Mouse (Mus musculus) kidney, adult 2 months (tissue): ENCODE measurements at regions not wholly inside any gene's neighbourhood (a gene's known extent, or its start where the extent isn't known, plus 50 kb on each side); places are given as distances from the start of the nearest gene placed in this dataset.

Source experiments
- DNase-seq: peaks from one replicate; pipeline ENCODE4 v3.0.0; 2021
- H3K27ac ChIP-seq: fragments of 200-500 bp; 2 replicates; pipeline ENCODE4 v1.5.1; 2012; ENCODE audit warnings: low read depth, low read length, control low read depth, inconsistent platforms; ENCODE audit not compliant: insufficient read depth
- H3K27me3 ChIP-seq: fragments of 200-500 bp; replicated peaks from 2 replicates; pipeline ENCODE4 v1.6.1; 2012; ENCODE audit warnings: mild to moderate bottlenecking, moderate library complexity, low read length, inconsistent platforms; ENCODE audit not compliant: control insufficient read depth, insufficient read depth
- H3K36me3 ChIP-seq: fragments of 200-500 bp; 2 replicates; pipeline ENCODE4 v1.6.1; 2012; ENCODE audit warnings: mild to moderate bottlenecking, moderate library complexity, low read length, inconsistent platforms; ENCODE audit not compliant: control insufficient read depth, insufficient read depth
- H3K4me1 ChIP-seq: fragments of 200-500 bp; 2 replicates; pipeline ENCODE4 v1.6.1; 2011; ENCODE audit warnings: low read length; ENCODE audit not compliant: control insufficient read depth, insufficient read depth
- H3K4me3 ChIP-seq: fragments of 200-500 bp; 2 replicates; pipeline ENCODE4 v1.5.1; 2011; ENCODE audit warnings: mild to moderate bottlenecking, low read depth, low read length, control low read depth; ENCODE audit not compliant: insufficient read depth
- CTCF ChIP-seq: fragments of 200-500 bp; conservative IDR thresholded peaks from 2 replicates; pipeline ENCODE4 v1.5.1; 2011; ENCODE audit warnings: low read depth, mild to moderate bottlenecking, control low read depth, low read length, moderate library complexity, mixed read lengths; ENCODE audit not compliant: insufficient read depth, insufficient read length
- POLR2A ChIP-seq: fragments of 200-500 bp; IDR thresholded peaks from one replicate; pipeline ENCODE4 v1.6.1; 2011; ENCODE audit warnings: low read depth, low read length, control low read depth
- WGBS: fragments of 180-500 bp; shearing (Covaris S2); methylation state at CpG from one replicate; pipeline ENCODE4 v1.1.7; 2018; 5-methylcytosine and 5-hydroxymethylcytosine counted together

- Histone ChIP-seq H3K36me3 (no peaks in the 10 kb centered on the region), H3K4me3 (no peak overlapping the region), H3K27me3 (no peaks in the 10 kb centered on the region), H3K4me1 (no peaks in the 10 kb centered on the region), H3K27ac (no peak overlapping the region)
- DNase-seq, result peak; percentile 10
- TF ChIP-seq POLR2A (no peak), CTCF (no peak)
- 61% methylated on average over 8 of the region's 8 CpGs for WGBS
These were observed 63.8 kb upstream of the Itga11 start for GRCm38 (mm10) chr9:62613806-62614205.

- Histone ChIP-seq H3K4me1 (no peaks in the 10 kb centered on the region), H3K27ac (no peak overlapping the region), H3K27me3 (no peaks in the 10 kb centered on the region), H3K36me3 (no peaks in the 10 kb centered on the region), H3K4me3 (no peak overlapping the region)
- 75% methylated on average over 4 of the region's 4 CpGs for WGBS
- no peak for DNase-seq
- no peak for TF ChIP-seq CTCF
- TF ChIP-seq POLR2A, result no peak
These were observed 62.7 kb upstream of the Itga11 start for GRCm38 (mm10) chr9:62614950-62615349.

GRCm38 (mm10) chr9:62615799-62616198 lies 61.8 kb upstream of the Itga11 start:
- Histone ChIP-seq H3K36me3 (no peaks in the 10 kb centered on the region), H3K27ac (no peak overlapping the region), H3K4me3 (no peak overlapping the region), H3K4me1 (no peaks in the 10 kb centered on the region), H3K27me3 (no peaks in the 10 kb centered on the region)
- 92% methylated on average over 1 of the region's 1 CpGs for WGBS
- DNase-seq, result no peak
- TF ChIP-seq CTCF, result no peak
- no peak for TF ChIP-seq POLR2A

GRCm38 (mm10) chr9:62618994-62619393 lies 58.6 kb upstream of the Itga11 start:
- no peaks in the 10 kb centered on the region for H3K36me3 ChIP-seq
- TF ChIP-seq POLR2A (no peak), CTCF (no peak)
- WGBS, result 94% methylated on average over 1 of the region's 1 CpGs
- no peaks in the 10 kb centered on the region for H3K4me1 ChIP-seq
- DNase-seq, result no peak
- H3K4me3 ChIP-seq, result no peak overlapping the region
- no peak overlapping the region for H3K27ac ChIP-seq
- H3K27me3 ChIP-seq, result no peaks in the 10 kb centered on the region

DNA sequence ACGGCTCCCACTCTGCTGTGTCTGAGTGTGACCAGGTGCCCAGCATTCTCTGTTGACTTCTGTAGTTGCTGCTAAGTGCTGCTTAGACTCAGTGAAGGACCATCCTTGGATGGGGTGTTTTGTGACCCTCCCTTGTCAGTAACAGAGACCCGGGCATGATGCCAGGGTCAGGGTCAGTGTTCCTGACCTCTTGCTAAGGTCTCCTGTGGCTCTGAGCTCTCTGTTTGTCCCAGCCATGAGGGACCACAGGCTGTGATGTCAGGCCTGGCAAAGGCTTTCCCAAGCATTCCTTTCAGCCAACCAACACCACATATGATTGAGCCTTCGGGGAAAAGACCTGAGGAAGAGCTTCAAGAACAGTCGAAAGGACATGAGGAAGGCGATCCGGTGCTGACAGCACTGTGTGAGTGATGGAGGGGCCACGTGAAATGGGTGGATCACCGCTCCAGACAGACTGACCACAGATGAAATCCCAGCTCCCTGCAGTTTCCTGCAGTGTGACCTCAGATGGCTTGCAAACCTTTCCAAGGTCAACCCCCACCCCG lies 56.7 kb upstream of the Itga11 start:
- no peaks in the 10 kb centered on the region for H3K4me1 ChIP-seq
- no peak for DNase-seq
- H3K36me3 ChIP-seq, result no peaks in the 10 kb centered on the region
- TF ChIP-seq POLR2A, result no peak
- no peak for TF ChIP-seq CTCF
- 72% methylated on average over 9 of the region's 9 CpGs for WGBS
- H3K4me3 ChIP-seq, result no peak overlapping the region
- no peak overlapping the region for H3K27ac ChIP-seq
- H3K27me3 ChIP-seq, result no peaks in the 10 kb centered on the region

DNA sequence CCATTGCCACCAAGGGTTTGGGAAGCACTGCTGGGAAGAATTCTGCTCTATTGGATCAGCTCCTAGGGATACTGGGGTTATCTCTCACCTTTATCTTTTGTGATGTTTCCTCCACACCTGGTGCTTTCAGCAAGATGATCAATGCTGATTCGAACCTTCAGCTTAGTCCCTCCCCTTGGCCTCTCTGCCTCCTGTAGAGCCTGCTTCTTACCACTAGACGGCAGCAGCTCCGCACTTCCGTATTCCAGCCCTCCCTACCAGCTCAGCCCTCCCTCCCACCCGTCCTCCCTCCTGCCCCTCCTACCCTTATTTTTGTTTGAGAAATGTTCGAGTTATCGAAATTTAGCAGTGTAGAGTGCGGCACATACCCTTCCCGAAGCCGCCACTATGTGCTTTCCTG lies 55.5 kb upstream of the Itga11 start:
- TF ChIP-seq POLR2A, result no peak
- peak; percentile 48; the same call in 1 of the 2 replicates for TF ChIP-seq CTCF
- 62% methylated on average over 10 of the region's 10 CpGs for WGBS
- no peak for DNase-seq

DNA sequence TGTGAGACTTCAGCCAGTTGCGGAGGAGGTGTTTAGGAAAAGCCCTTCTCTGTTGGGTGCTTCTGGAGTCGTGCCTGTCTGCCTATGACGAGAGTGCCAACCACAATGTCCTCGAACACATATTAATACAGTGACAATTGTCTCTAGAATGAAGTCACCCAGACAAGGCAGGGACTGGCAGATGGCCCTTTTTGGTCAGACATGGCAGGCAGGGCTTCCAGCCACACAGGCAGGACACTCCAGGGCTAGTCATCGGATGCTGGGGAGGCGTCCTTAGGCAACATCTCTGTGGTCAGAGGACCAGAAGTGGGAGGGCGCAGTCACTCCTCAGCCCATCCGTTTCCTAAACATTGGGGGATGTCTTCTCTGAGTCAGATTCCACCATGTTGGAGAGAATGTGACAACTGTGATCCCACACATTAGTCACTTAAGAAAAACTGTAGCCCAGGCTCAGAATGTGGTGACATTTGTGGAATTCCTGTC lies 53.0 kb upstream of the Itga11 start:
- H3K4me1 ChIP-seq, result no peaks in the 10 kb centered on the region
- no peak overlapping the region for H3K4me3 ChIP-seq
- H3K27me3 ChIP-seq, result no peaks in the 10 kb centered on the region
- TF ChIP-seq POLR2A, result no peak
- TF ChIP-seq CTCF, result no peak
- WGBS, result 79% methylated on average over 8 of the region's 8 CpGs
- DNase-seq, result no peak
- no peak overlapping the region for H3K27ac ChIP-seq
- no peaks in the 10 kb centered on the region for H3K36me3 ChIP-seq

More for the DNA sequence above, 55.5 kb upstream of the Itga11 start:
- Histone ChIP-seq H3K27ac (no peak overlapping the region), H3K27me3 (no peaks in the 10 kb centered on the region), H3K4me3 (no peak overlapping the region), H3K4me1 (no peaks in the 10 kb centered on the region), H3K36me3 (no peaks in the 10 kb centered on the region)
